Mouse (Mus musculus): ENCODE measurements around the gene Bst1.
A peak's percentile ranks its signal among the peaks of the same experiment; 100 is the strongest.

Gene Bst1

DNA sequence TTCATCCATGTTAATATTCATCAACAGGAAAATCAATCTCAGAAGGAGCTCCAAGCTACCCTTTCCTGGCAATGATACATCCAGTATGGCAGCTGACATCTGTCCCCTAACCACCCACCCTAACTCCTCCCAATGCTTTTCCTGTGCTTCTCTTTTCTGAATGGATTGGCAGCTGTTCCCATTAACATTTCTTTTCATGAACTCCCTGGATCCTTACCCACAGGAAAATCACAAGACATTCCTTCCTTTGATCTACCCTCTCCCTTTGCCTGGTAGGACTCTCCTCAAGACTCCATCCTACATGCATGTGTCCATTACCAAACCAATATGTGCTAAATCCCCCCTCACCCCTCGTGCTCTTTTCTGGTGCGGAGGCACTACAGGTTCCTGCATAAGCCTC is 4.1 kb upstream of the Bst1 start:
- no peak for DNase-seq (ENCODE audit: low read depth)

- no peak for DNase-seq (ENCODE audit: low read depth)
Measured at GRCm38 (mm10) chr5:43815769-43816168, 2.9 kb upstream of the Bst1 start.

DNA sequence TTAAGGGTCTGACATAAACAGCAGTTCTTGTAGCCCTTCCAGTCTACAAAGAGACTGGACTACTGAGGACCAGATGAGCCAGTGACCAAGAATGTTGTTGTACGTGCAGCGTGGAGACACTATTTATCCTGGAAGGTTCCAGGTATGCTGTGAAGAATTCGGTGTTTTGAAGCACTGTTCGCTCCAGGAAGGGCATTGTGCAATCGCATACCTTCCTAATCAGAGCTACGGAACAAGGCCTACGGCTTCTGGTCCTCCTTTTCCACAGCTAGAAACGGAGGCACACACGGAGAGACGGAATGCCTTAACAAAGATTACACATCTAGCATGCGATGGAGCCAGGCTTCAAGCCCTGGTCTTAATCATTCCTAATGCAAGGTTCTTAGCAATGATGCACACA is 2.1 kb downstream of the Bst1 start:
- DNase-seq (ENCODE audit: low read depth) = no peak

DNA sequence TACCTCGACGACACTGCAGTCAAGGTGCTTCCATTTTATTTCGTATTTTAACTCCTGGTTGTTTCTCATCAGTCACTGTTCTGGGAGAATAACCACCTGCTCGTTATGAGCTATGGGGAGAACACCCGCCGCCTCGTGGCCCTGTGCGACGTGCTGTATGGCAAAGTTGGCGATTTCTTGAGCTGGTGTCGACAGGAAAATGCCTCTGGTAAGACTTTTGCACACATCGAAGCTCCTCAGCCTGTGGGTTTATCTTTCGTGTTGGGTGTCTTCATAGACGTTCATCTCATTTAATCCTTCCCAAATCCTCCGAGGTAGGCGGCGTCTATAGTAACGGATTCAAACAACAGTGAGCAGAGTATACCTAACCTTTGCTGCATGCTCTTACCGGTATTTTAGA is 2.9 kb downstream of the Bst1 start, which contains the start of gene Fbxl5:
Gene Fbxl5 (minus strand): TSS at position 101 of the 400 bp plus-strand sequence.
- DNase-seq (ENCODE audit: low read depth) = no peak

GRCm38 (mm10) chr5:43822199-43822598 is 3.5 kb downstream of the Bst1 start:
- no peak for DNase-seq (ENCODE audit: low read depth)

DNA sequence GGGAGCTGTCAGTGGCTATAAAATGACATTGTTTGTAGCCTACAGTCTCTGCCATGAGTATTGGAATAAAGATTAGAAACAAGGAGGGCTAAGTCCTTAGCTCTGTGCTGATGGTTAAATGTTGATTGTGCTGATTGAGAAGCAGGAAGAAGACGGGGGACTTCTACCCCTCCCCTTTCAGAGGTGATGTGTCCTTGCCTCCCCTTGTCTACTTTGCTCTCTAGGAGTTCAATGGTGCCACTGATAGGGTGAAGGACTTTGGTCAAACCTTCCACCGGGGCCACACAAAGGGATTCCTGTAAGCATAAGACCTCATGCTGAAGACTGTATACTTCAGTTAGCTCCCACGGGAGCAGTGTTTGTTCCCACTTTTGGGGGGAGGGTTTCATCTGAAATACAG is 4.1 kb downstream of the Bst1 start:
- no peak for DNase-seq (ENCODE audit: low read depth)

DNA sequence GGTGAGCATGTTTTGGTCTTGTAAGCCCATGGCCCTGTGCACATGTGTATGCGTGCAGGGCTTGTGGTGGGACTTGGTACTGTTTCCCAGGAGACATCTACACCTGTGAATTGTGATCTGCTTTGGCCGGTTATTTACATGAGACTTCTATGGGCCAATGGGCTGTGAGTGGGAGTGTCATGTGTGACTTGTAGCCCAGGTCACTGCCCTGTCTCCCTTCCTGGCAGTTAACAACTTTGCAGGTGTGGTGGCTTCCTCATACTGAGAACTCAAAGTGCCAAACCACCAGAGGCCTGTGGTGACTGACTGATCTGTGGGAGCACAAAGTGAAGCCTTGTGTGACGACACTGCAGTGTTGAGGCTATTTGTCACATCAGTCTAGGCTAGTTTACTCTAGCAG is 5.9 kb downstream of the Bst1 start:
- peak; percentile 63 for DNase-seq (ENCODE audit: low read depth)

DNA sequence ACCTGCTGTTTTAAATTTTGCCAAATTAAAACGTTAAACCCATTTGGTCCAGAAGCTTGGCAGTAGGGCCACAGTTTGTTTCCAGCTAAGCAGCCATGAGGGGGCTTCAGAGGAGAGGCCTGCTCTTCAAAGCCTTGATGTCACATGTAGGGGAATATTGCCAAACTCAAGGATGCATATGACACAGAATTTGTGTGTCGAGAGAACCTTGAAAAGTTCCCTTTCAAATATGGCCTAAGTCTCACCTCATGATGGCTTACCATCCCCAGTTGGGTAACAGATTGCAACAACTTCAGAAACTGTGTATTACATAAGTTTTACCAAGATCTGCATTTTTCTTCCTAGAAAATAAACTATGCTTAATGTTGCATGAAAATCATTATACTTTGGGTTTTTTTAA is 8.2 kb downstream of the Bst1 start:
- DNase-seq (ENCODE audit: low read depth) = no peak

DNA sequence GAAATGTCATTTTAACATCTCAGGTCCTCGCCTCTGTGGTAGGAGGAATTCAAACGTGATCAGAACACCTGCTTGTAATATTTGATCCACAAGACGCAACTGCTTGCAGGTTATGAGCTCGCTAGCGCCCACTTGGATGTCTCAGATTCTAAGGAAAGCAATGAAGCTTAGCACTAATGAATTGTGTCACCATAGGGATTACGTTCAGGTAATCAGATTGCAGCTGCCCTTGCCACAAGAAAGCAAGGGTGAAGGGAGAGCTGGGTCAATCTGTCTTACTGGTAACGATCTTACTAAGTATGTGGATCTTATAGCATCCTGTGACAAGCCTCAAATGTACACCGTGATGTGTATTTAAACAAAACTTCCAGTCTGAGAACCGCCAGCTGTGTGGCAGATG is 8.7 kb downstream of the Bst1 start:
- DNase-seq (ENCODE audit: low read depth) = no peak

GRCm38 (mm10) chr5:43836590-43836989 is 17.9 kb downstream of the Bst1 start:
- DNase-seq (ENCODE audit: low read depth) = no peak

DNA sequence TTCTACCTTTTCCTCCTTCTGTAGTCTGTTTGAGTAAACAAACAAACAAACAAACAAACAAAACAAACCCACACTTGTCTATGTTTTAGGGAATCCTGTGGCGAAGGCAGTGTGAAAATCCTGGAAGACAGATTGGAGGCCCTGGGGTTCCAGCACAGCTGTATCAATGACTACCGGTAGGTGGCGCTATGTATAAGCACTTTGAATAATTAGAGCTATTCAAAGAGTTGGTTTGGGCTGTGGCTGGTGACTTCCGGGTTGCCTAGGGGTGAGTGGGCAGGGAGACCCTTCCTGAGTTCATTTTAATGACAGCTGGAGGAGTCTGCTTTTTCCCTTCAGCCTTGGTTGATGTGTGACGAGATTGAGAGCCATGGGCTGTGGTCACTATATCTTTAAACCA is 18.7 kb downstream of the Bst1 start:
- peak; percentile 79 for DNase-seq (ENCODE audit: low read depth)

DNA sequence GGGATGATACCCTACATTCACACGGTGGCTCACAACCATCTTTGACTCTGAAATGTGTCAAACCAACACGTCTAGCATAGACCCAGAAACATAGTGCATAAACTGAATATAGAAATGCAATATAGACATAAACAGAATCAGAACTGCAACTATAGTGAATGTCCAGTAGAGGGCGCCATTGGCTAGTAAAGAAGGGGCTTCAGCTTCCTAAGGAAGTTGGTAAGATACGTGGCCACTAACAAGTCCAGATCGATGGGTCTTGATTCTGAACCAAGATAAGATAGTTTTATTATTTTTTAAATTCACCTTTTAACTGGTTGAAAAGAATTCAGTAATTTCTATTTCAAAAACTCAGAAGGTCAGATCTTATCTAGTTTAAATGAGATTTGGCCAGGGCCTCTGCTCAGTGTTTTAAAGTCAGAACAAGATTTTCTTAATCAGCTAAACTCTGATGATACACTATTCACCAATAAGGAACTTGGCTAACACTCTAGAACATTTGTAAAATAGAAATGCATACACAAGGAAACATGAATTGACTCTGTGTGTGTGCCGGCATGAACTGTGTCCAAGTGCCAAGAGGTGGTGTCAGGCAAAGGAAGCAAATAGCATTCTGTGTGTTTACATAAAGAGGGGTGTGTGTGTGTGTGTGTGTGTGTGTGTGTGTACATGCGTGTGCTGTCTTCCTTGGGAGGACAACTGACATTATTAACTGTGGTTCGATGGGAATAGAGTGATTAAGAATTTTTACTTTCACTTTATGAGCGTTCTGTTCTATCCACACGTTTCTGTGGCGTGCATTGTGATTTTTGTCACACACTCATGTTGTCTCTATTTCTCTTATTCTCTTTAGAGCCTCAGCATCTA is 22.7 kb downstream of the Bst1 start:
- DNase-seq (ENCODE audit: low read depth) = peak; percentile 90

DNA sequence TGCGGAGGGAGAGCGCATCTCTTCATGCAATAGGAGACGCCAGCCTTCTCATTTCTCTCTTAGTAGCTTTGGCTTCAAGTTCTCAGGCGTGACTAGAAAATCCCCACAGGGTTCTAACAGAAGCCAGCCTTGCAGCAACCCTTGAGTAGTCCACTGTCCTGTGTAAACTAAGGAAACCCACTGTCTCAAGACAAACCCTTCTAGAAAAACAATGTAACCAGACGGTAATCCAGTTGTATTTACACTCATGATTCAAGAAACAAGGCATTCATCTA is 23.3 kb downstream of the Bst1 start:
- no peak for DNase-seq (ENCODE audit: low read depth)

DNA sequence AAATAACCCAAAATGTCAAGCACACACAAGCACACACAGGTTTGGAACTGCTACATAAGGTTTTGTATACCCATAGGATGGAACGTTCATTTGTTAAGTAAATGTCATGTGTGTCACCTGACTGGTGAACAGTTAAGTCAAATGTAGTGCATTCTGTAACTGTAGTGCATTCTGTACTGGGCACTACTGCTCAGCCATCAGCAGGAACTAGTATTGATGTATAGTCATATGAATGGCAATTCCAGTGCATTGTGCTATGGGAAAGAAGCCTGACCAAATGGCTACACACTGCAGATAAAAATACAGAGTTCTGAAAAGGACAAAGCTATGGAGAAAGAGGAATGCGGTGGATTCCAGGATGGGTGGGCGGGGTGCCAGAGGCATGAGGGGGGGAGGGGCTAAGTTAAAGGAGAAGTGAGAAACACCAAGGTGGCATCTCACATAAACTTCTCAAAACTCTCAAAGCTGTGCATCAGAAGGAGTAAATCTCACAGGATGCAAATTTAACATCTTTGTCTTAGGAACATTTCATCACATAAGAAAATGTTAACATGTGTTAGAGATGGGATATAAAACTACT is 24.0 kb downstream of the Bst1 start:
- no peak for DNase-seq (ENCODE audit: low read depth)

DNA sequence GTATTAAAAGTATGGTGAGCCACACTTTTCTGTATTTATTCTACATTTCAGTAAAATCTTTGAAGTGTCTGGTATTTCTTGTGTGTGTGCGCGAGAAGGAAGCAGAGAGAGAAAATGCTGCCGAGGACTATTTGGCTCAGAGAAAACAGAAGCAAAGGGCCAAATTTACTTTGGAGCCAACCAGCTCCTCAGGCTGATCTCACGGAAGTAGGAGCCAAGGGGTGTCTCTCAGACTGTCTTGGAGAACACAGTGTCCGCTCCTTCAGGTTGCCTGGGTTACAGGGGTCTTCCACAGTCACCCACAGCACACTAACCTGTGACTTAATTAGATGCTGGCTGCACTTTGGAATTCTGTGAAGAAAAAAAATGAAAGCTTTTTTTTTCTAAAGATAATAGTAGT is 26.4 kb downstream of the Bst1 start:
- DNase-seq (ENCODE audit: low read depth) = no peak

DNA sequence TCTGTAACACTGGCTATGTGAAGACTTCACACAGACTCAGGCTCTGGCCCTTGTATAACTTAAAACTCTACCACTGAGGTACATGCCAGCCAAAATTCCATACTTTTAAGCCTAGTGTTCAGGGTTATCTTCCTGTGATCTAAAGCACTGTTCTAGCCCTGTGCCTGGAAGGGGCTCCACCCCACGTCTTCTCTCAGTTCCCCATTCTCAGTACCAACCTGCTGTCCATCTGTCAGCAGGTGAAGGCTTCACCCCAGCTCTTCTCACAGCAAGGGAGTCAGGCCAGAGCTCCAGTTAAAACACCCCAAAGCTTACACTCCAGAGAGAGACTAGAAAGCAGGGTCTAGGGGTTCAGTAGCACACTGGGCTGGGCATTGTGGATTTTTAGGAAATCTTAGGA is 27.0 kb downstream of the Bst1 start:
- no peak for DNase-seq (ENCODE audit: low read depth)

- no peak for DNase-seq (ENCODE audit: low read depth)
Measured at GRCm38 (mm10) chr5:43846227-43846626, 27.5 kb downstream of the Bst1 start.

DNA sequence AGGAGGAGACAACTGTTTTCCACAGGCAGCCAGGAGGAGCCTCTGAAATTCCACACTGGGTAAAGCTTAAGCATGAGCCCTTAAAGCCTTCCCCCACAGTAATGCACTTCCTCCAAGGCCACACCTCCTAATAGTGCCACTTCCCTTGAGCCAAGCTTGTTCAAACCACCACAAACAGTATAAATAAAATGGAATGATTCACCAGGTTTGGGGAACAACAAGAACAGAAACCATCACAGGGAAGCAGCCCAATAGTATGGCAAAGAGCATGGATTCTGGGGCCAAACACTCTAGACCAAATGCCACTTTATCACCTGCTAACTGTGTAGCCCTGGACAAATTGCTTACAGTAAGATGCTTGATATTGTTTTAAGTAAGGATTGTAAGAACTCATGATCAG is 28.9 kb downstream of the Bst1 start:
- no peak for DNase-seq (ENCODE audit: low read depth)

- no peak for DNase-seq (ENCODE audit: low read depth)
Measured at GRCm38 (mm10) chr5:43848275-43848674, 29.6 kb downstream of the Bst1 start.

- no peak for DNase-seq (ENCODE audit: low read depth)
Measured at GRCm38 (mm10) chr5:43853096-43853867, 34.6 kb downstream of the Bst1 start.

- DNase-seq (ENCODE audit: low read depth) = no peak
Measured at GRCm38 (mm10) chr5:43853868-43854488, 35.3 kb downstream of the Bst1 start.

- no peak for DNase-seq (ENCODE audit: low read depth)
Measured at GRCm38 (mm10) chr5:43855769-43856168, 37.1 kb downstream of the Bst1 start.

DNA sequence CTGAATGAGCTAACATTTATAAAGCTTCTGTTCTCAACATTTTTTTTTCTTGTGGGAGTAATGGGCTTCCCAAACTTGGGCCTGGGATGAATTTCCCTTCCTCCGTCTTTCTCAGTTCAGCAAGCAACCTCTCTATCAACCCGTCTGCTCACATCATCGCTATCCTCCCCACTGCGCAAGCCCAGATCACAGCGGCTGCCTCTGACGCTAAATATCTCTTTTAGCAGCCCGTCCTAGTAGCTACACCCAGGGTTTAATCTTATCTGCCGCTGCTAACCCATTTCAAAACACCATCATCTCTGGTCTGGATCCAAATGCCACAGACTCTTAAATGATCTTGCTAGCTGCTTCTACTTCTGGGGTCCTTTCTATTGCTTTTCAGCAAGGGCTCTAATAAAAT is 41.0 kb downstream of the Bst1 start:
- no peak for DNase-seq (ENCODE audit: low read depth)

All from induced T-regulatory cell, adult 2 months (primary cell).